Mouse (Mus musculus): ENCODE data around the gene Fads6. TPM values are rescaled to one million over a fixed set of nuclear protein-coding genes. Genes with fewer than 3 reads are reported as not detected.

Fads6 gene
- 0.65 and 1.1 TPM in 2 replicates for polyA plus RNA-seq (2015; fragmentation: Nextera tagmentation; extraction: Ambion mirVana)

- no peaks in the 10 kb centered on the region for H3K9me3 ChIP-seq
- under 1% methylated on average over 43 of the region's 44 CpGs for WGBS
- peaks cover 21% of the 10 kb centered on the region for H3K27me3 ChIP-seq
- peak within 1 kb of the TSS; percentile 52 for H3K4me3 ChIP-seq
- peaks cover 17% of the 10 kb centered on the region for H3K4me1 ChIP-seq (replicated peaks)
- H3K36me3 ChIP-seq, result no peaks in the 10 kb centered on the region
- H3K9ac ChIP-seq, result peak within 1 kb of the TSS; percentile 75
- H3K4me2 ChIP-seq, result peak within 1 kb of the TSS; percentile 80
- H3K27ac ChIP-seq (replicated peaks), result peak within 1 kb of the TSS; percentile 42; the same call in 1 of the 2 replicates
- peak; percentile 87 for ATAC-seq (ENCODE audit: low read depth)
Measured at GRCm38 (mm10) chr11:115297214-115297826, at the start of gene Fads6. Fads6 (minus strand) TSS chr11:115297663.

- Histone ChIP-seq H3K4me3 (no peak overlapping the region), H3K36me3 (peaks cover 23% of the 10 kb centered on the region), H3K4me2 (no peak overlapping the region), H3K27me3 (peaks cover 39% of the 10 kb centered on the region), H3K9me3 (no peaks in the 10 kb centered on the region), H3K9ac (no peak overlapping the region), H3K27ac (replicated peaks) (no peak overlapping the region), H3K4me1 (replicated peaks) (no peaks in the 10 kb centered on the region; the same call in 1 of the 2 replicates)
- no peak for ATAC-seq (ENCODE audit: low read depth)
- 51% methylated on average over 7 of the region's 7 CpGs for WGBS
Measured at GRCm38 (mm10) chr11:115345515-115345914, 48.1 kb upstream of the Fads6 start.

- no peak for ATAC-seq (ENCODE audit: low read depth)
- Histone ChIP-seq H3K36me3 (peaks cover 18% of the 10 kb centered on the region), H3K27ac (replicated peaks) (no peak overlapping the region), H3K4me1 (replicated peaks) (no peaks in the 10 kb centered on the region; the same call in 1 of the 2 replicates), H3K9ac (no peak overlapping the region), H3K27me3 (peaks cover 34% of the 10 kb centered on the region), H3K4me3 (no peak overlapping the region), H3K9me3 (no peaks in the 10 kb centered on the region), H3K4me2 (no peak overlapping the region)
- WGBS, result 12% methylated on average over 12 of the region's 12 CpGs
Measured at GRCm38 (mm10) chr11:115344967-115345366, 47.5 kb upstream of the Fads6 start.

GRCm38 (mm10) chr11:115341866-115342265 is 44.4 kb upstream of the Fads6 start:
- Histone ChIP-seq H3K27ac (replicated peaks) (no peak overlapping the region), H3K9me3 (no peaks in the 10 kb centered on the region), H3K9ac (no peak overlapping the region), H3K36me3 (no peaks in the 10 kb centered on the region), H3K27me3 (peaks cover 48% of the 10 kb centered on the region), H3K4me3 (no peak overlapping the region), H3K4me1 (replicated peaks) (no peaks in the 10 kb centered on the region; the same call in 1 of the 2 replicates), H3K4me2 (no peak overlapping the region)
- WGBS, result 67% methylated on average over 6 of the region's 6 CpGs
- ATAC-seq (ENCODE audit: low read depth), result no peak

GRCm38 (mm10) chr11:115341246-115341645 is 43.8 kb upstream of the Fads6 start:
- Histone ChIP-seq H3K27ac (replicated peaks) (no peak overlapping the region), H3K9ac (no peak overlapping the region), H3K9me3 (no peaks in the 10 kb centered on the region), H3K4me3 (no peak overlapping the region), H3K4me2 (no peak overlapping the region), H3K4me1 (replicated peaks) (no peaks in the 10 kb centered on the region), H3K36me3 (no peaks in the 10 kb centered on the region), H3K27me3 (peaks cover 52% of the 10 kb centered on the region)
- ATAC-seq (ENCODE audit: low read depth), result no peak
- WGBS, result 71% methylated on average over 2 of the region's 2 CpGs

- H3K36me3 ChIP-seq, result no peaks in the 10 kb centered on the region
- no peak overlapping the region for H3K9ac ChIP-seq
- H3K4me3 ChIP-seq, result no peak overlapping the region
- no peak overlapping the region for H3K27ac ChIP-seq (replicated peaks)
- H3K4me2 ChIP-seq, result no peak overlapping the region
- H3K9me3 ChIP-seq, result no peaks in the 10 kb centered on the region
- no peak for ATAC-seq (ENCODE audit: low read depth)
- peaks cover 14% of the 10 kb centered on the region for H3K4me1 ChIP-seq (replicated peaks)
- H3K27me3 ChIP-seq, result peaks cover 61% of the 10 kb centered on the region
- 86% methylated on average over 1 of the region's 1 CpGs for WGBS
Measured at GRCm38 (mm10) chr11:115337826-115338225, 40.4 kb upstream of the Fads6 start.

- H3K9me3 ChIP-seq, result no peaks in the 10 kb centered on the region
- H3K4me1 ChIP-seq (replicated peaks), result peaks cover 14% of the 10 kb centered on the region
- ATAC-seq (ENCODE audit: low read depth), result no peak
- H3K9ac ChIP-seq, result no peak overlapping the region
- no peak overlapping the region for H3K4me3 ChIP-seq
- H3K27ac ChIP-seq (replicated peaks), result no peak overlapping the region
- WGBS, result 77% methylated on average over 3 of the region's 3 CpGs
- H3K36me3 ChIP-seq, result no peaks in the 10 kb centered on the region
- peaks cover 64% of the 10 kb centered on the region for H3K27me3 ChIP-seq
- no peak overlapping the region for H3K4me2 ChIP-seq
Measured at GRCm38 (mm10) chr11:115337350-115337749, 39.9 kb upstream of the Fads6 start.

GRCm38 (mm10) chr11:115336115-115336514 is 38.7 kb upstream of the Fads6 start:
- ATAC-seq (ENCODE audit: low read depth), result no peak
- H3K27me3 ChIP-seq, result peaks cover 74% of the 10 kb centered on the region
- H3K36me3 ChIP-seq, result no peaks in the 10 kb centered on the region
- H3K9ac ChIP-seq, result no peak overlapping the region
- H3K27ac ChIP-seq (replicated peaks), result no peak overlapping the region
- no peaks in the 10 kb centered on the region for H3K9me3 ChIP-seq
- H3K4me3 ChIP-seq, result no peak overlapping the region
- 25% methylated on average over 6 of the region's 6 CpGs for WGBS
- H3K4me2 ChIP-seq, result no peak overlapping the region
- H3K4me1 ChIP-seq (replicated peaks), result peaks cover 14% of the 10 kb centered on the region

GRCm38 (mm10) chr11:115335223-115335622 is 37.8 kb upstream of the Fads6 start:
- ATAC-seq (ENCODE audit: low read depth), result no peak
- H3K36me3 ChIP-seq, result no peaks in the 10 kb centered on the region
- peaks cover 14% of the 10 kb centered on the region for H3K4me1 ChIP-seq (replicated peaks)
- 64% methylated on average over 12 of the region's 12 CpGs for WGBS
- H3K9me3 ChIP-seq, result no peaks in the 10 kb centered on the region
- no peak overlapping the region for H3K9ac ChIP-seq
- no peak overlapping the region for H3K27ac ChIP-seq (replicated peaks)
- H3K4me2 ChIP-seq, result peak overlapping the region; percentile 59
- H3K4me3 ChIP-seq, result no peak overlapping the region
- H3K27me3 ChIP-seq, result peaks cover 74% of the 10 kb centered on the region

- 7% methylated on average over 29 of the region's 29 CpGs for WGBS
- peaks cover 14% of the 10 kb centered on the region for H3K4me1 ChIP-seq (replicated peaks)
- H3K27ac ChIP-seq (replicated peaks), result no peak within 1 kb of the TSS
- no peaks in the 10 kb centered on the region for H3K9me3 ChIP-seq
- peak within 1 kb of the TSS; percentile 34 for H3K4me3 ChIP-seq
- H3K9ac ChIP-seq, result peak within 1 kb of the TSS; percentile 58
- no peaks in the 10 kb centered on the region for H3K36me3 ChIP-seq
- peak within 1 kb of the TSS; percentile 59 for H3K4me2 ChIP-seq
- peaks cover 69% of the 10 kb centered on the region for H3K27me3 ChIP-seq
- ATAC-seq (ENCODE audit: low read depth), result peak; percentile 32; the same call in 1 of the 2 replicates
Measured at GRCm38 (mm10) chr11:115334531-115334930, 37.1 kb upstream of the Fads6 start, which contains the start of gene Otop3. Otop3 (plus strand) TSS chr11:115334731.

- Histone ChIP-seq H3K4me1 (replicated peaks) (peaks cover 5% of the 10 kb centered on the region), H3K36me3 (no peaks in the 10 kb centered on the region), H3K4me3 (no peak overlapping the region), H3K27me3 (peaks cover 49% of the 10 kb centered on the region), H3K9me3 (no peaks in the 10 kb centered on the region), H3K9ac (no peak overlapping the region), H3K27ac (replicated peaks) (no peak overlapping the region), H3K4me2 (no peak overlapping the region)
- 74% methylated on average over 15 of the region's 15 CpGs for WGBS
- ATAC-seq (ENCODE audit: low read depth), result no peak
Measured at GRCm38 (mm10) chr11:115329339-115329738, 31.9 kb upstream of the Fads6 start.

GRCm38 (mm10) chr11:115326730-115327129 is 29.3 kb upstream of the Fads6 start:
- Histone ChIP-seq H3K9ac (no peak overlapping the region), H3K4me1 (replicated peaks) (peaks cover 19% of the 10 kb centered on the region), H3K4me3 (no peak overlapping the region), H3K9me3 (no peaks in the 10 kb centered on the region), H3K27me3 (peaks cover 54% of the 10 kb centered on the region), H3K36me3 (no peaks in the 10 kb centered on the region), H3K4me2 (no peak overlapping the region), H3K27ac (replicated peaks) (no peak overlapping the region)
- WGBS, result 63% methylated on average over 7 of the region's 7 CpGs
- ATAC-seq (ENCODE audit: low read depth), result no peak

GRCm38 (mm10) chr11:115323354-115323753 is 25.9 kb upstream of the Fads6 start:
- Histone ChIP-seq H3K4me2 (no peak overlapping the region), H3K4me3 (no peak overlapping the region), H3K4me1 (replicated peaks) (peaks cover 41% of the 10 kb centered on the region), H3K27ac (replicated peaks) (no peak overlapping the region), H3K27me3 (peaks cover 81% of the 10 kb centered on the region), H3K9me3 (no peaks in the 10 kb centered on the region), H3K9ac (no peak overlapping the region), H3K36me3 (no peaks in the 10 kb centered on the region)
- ATAC-seq (ENCODE audit: low read depth), result no peak
- 17% methylated on average over 32 of the region's 32 CpGs for WGBS

Data from neural tube, embryonic 13.5 days (tissue).